Mouse (Mus musculus): ENCODE measurements around the gene Chchd6. TPM values are rescaled to one million over a fixed set of nuclear protein-coding genes. Genes with fewer than 3 reads are reported as not detected.

The Chchd6 gene
- total RNA-seq, 4 experiments from 2014 or later = 75.6 to 85.2 (median 78.1) TPM

GRCm38 (mm10) chr6:89585696-89586095 lies 9.8 kb downstream of the Chchd6 start:
- no peak for DNase-seq (ENCODE audit: low spot score in 2 of 2)

GRCm38 (mm10) chr6:89584634-89585409 lies 10.6 kb downstream of the Chchd6 start:
- peak in 1 of 2 experiments; percentile 54 for DNase-seq (ENCODE audit: low spot score in 2 of 2)

GRCm38 (mm10) chr6:89583170-89583569 lies 12.3 kb downstream of the Chchd6 start:
- DNase-seq (ENCODE audit: low spot score in 2 of 2) = no peak

DNA sequence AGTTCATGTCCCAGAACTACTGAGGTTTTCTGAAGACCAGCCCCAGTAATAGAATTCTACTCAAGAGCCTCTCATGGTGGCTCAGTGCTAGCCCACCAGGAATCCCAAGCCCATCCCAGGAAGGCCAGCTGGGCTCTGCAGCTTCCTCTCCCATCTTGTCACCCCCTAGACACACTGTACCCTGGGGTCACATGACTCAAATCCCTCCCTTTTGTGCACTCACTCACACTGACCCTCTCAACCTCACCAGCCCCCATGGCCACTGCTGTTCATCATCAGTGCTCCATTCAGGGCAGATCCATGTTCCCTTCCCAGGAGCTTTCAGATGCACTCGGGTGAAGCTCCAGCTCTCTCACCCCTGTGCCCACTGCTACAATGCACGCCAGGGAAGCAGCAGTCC lies 20.8 kb downstream of the Chchd6 start:
- DNase-seq (ENCODE audit: low spot score in 2 of 2) = no peak

DNA sequence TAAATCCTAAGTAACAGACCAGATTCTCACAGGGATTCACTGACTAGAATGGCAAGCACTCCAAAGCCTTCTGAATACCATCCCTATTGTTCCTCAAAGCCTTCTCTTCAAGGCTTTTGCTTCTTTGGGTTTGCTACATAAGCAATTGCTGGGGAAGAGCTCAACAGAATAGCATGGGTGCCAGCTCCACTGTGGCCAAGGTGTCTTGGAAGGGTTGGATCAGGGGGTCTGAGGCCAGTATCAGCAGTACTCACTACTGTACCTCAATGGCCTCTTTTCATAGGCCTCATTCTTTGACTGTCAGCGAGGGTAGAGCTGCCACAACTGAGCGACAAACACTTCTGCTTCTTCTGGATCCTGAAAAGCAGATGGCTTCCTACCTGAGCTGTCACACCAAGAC lies 21.7 kb downstream of the Chchd6 start:
- DNase-seq (ENCODE audit: low spot score in 2 of 2) = no peak

- DNase-seq (ENCODE audit: low spot score in 2 of 2) = no peak
These were observed 22.4 kb downstream of the Chchd6 start for GRCm38 (mm10) chr6:89572921-89573636.

- no peak for DNase-seq (ENCODE audit: low spot score in 2 of 2)
These were observed 26.1 kb downstream of the Chchd6 start for GRCm38 (mm10) chr6:89569370-89569769.

DNA sequence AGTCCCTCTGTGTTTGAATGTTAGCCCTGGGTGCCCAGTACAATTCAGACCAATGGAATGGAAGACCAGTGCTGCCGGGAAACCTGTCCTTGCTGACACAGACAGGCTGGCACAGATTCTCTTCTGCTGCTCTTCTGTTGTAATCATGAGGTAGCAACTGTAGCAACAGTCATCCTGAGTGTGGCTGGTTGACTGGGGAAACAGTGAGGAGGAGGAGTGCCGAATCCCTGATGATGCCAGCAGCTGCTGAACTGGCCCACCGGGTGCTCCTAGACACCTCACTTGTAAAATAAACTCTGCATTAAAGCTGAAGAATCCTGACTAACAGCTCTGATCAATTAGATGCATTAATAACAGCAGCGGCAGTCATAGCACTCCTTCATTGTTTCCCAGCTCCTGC lies 28.7 kb downstream of the Chchd6 start:
- no peak for DNase-seq (ENCODE audit: low spot score in 2 of 2)

GRCm38 (mm10) chr6:89563381-89563780 lies 32.1 kb downstream of the Chchd6 start:
- no peak for DNase-seq (ENCODE audit: low spot score in 2 of 2)

- no peak for DNase-seq (ENCODE audit: low spot score in 2 of 2)
These were observed 34.6 kb downstream of the Chchd6 start for GRCm38 (mm10) chr6:89560826-89561225.

GRCm38 (mm10) chr6:89557654-89558053 lies 37.8 kb downstream of the Chchd6 start:
- no peak for DNase-seq (ENCODE audit: low spot score in 2 of 2)

DNA sequence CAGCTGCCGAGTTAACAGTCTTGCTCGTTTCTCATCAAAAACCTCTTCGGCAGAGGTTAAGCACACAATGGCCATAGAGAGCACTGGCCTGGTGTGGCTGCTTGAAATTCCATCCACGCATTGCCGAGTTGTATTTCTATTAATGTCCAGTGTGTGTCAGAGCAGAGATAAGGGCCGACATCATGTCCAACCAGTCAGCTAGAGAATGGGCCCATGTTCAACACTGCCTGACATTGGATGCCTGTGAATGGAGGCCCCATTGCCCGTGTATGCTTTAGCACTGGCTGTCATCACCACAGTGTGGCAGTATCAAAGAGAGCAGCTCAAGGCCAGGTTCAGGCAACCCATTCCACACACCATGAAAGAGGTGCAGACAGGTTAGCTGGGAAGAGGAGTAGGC lies 38.9 kb downstream of the Chchd6 start:
- no peak for DNase-seq (ENCODE audit: low spot score in 2 of 2)

DNA sequence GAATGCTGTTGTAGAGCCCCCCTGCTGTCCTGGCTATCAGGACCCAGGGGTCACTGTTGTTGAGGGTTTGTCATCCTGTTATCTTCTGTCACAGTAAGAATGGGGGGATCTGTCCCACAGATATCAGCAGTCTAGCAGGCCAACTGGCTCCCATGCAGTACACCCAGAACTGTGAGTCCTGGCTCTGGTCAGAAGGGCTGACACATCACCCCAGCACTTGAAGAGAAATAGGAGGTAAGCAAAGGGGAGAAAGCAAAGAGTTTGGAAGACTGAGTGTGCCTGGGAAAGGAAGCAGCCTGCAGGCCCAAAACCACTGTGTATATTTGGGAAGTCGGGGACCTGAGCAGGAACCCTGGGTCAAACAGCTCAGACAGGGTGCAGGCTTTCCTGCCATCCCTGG lies 39.5 kb downstream of the Chchd6 start:
- DNase-seq (ENCODE audit: low spot score in 2 of 2) = no peak

DNA sequence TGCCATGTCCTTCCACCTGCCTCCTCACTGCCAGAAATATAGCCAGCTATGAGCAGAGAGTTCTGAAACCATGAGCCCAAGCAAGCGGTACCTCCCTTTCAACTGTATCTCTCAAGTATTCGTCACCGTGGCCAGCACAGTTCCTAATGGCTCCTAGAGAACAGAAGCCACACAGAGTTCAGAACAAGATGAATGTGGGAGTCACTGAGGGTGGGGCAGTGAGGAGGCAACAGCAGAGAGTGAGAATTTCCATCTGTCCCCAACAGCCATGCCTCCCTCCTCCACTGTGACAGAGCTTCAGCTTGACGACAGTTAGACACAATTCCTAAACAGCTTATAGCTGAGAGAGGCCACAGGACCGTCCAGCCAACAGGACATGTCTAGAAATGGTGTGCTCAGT lies 41.4 kb downstream of the Chchd6 start:
- peak in 1 of 2 experiments; percentile 29 for DNase-seq (ENCODE audit: low spot score in 2 of 2)

- DNase-seq (ENCODE audit: low spot score in 2 of 2) = peak; percentile 50 to 72
These were observed 42.3 kb downstream of the Chchd6 start for GRCm38 (mm10) chr6:89553012-89553704.

DNA sequence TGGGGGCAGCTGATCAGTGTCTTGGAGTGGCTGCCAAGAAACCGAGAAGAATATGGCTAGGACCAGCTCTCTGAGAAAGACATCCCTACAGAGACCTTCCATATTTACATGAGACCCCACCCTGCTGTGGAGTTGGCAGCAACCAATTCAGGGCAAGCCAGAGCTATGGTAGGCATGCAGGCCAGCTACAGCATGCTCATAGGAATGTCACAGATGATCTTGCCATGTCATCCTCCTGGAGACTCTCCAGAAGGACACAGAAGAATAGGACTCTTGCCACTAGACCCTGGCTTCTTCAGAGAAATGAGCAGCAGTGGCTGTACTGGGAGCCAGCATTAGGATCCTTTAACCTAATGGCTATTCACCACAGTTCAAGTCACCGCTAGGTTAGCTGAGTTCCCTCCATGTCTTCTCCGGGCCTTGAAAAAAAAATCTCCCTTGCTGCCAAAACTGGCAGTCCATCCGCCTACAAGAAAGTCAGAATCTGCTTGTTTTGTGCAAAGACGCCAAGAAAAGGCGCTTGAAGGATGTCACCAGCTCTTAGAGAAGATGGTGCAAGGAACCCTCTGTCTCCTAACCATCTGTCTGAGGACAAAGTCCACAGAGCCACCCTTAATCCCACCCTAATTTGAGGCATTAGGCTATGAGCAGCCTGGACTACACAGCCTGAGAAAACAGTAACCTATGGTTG lies 43.0 kb downstream of the Chchd6 start:
- peak in 1 of 2 experiments; percentile 30 for DNase-seq (ENCODE audit: low spot score in 2 of 2)

DNA sequence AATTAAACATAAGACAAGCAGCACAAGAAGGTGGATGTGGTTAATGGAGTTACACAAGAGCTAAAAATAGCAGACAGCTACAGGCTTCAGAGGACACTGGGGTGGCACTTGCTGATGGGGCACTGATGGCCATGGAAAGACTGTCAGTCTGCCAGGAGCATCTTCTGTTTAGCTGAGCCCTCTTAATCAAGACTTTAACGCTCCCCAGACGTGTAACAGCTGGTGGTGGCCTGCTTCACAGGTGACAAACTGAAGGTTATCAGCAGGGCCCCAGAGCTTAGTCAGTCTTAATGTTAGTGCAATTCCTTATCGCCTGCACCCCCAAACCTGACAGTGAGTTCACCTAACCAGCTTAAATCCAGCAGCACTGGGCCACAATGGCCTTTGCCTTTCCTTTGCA lies 46.3 kb downstream of the Chchd6 start:
- no peak for DNase-seq (ENCODE audit: low spot score in 2 of 2)

DNA sequence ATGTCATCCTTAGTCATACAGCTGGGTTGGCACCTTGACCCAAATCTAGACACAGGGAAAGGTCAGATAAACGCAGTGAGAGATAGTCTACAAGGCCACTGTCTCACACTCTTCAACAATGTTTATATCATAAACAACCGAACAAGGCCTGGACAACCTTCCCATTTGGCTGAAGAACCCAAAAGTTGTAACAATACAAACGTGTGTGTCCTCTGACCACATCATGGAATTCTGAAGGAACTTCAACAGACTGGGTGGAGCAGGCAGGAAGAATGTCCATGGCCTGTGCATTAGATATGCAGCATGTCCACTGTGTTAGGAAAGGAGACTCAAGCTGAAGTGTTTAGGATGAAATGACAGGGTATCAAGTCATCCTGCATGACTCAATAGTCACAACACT lies 47.5 kb downstream of the Chchd6 start:
- no peak for DNase-seq (ENCODE audit: low spot score in 2 of 2)

DNA sequence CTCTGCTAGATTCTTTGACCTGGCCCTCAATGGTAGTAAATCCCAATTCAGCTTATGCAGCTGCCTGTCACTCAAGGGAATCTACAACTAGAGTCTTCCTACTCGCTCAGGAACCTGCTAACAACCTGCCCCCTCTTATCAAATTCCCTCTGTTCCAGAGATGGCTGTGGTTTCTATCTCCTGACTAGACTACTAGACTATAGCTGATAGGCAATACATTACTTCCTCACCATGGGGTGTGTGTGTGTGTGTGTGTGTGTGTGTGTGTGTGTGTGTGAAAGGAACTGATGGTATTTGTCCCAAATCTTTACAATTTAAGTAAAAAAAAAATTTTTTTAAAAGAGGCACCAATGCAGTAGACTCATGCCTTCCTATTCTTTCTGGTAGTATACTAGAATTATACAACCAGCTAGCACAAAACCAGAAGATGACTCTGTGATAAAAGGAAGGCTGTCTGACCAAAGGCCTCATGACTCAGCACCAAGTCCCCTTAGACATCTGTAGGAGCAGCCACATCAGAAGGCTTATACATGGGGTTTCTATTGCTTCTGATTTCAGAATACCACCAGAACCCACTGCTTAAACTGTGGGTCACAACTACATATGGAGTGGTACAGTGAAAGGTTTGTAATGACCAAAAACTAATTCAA lies 57.2 kb downstream of the Chchd6 start:
- no peak for DNase-seq (ENCODE audit: low spot score in 2 of 2)

GRCm38 (mm10) chr6:89535626-89536225 lies 59.7 kb downstream of the Chchd6 start:
- no peak for DNase-seq (ENCODE audit: low spot score in 2 of 2)

- DNase-seq (ENCODE audit: low spot score in 2 of 2) = no peak
These were observed 70.7 kb downstream of the Chchd6 start for GRCm38 (mm10) chr6:89524766-89525165.

All from left cerebral cortex, adult 8-10 months (tissue).